Mouse (Mus musculus) G1E (cell line): ENCODE measurements around the gene Zic5. TPM values are rescaled to one million over a fixed set of nuclear protein-coding genes. Genes with fewer than 3 reads are reported as not detected.

Experiments
- ATAC-seq: 2 replicates; pipeline ENCODE4 v1.8.0; 2016; ENCODE audit warnings: mild to moderate bottlenecking; ENCODE audit not compliant: insufficient number of reproducible peaks, poor library complexity, low FRiP score, severe bottlenecking; ENCODE audit errors: extremely low read depth
- DNase-seq: peaks from one replicate; pipeline ENCODE4 v3.0.0; 2012; ENCODE audit warnings: low spot score
- H3K27me3 ChIP-seq: 2 replicates; pipeline ENCODE4 v1.6.1; 2012; ENCODE audit warnings: mild to moderate bottlenecking, low read length, inconsistent platforms; ENCODE audit not compliant: insufficient read depth
- H3K36me3 ChIP-seq: replicated peaks from 2 replicates; pipeline ENCODE3; 2012; ENCODE audit warnings: mild to moderate bottlenecking, inconsistent platforms
- H3K4me1 ChIP-seq: 2 replicates; pipeline ENCODE4 v1.6.1; 2012; ENCODE audit warnings: low read depth, low read length, inconsistent platforms, mixed read lengths; ENCODE audit not compliant: insufficient read depth
- H3K4me3 ChIP-seq: 2 replicates; pipeline ENCODE4 v1.5.1; 2012; ENCODE audit warnings: low read depth, mild to moderate bottlenecking, inconsistent platforms, low read length, moderate library complexity, mixed read lengths
- H3K9me3 ChIP-seq: replicated peaks from 2 replicates; pipeline ENCODE4 v1.6.1; 2012; ENCODE audit warnings: inconsistent platforms
- CTCF ChIP-seq: IDR thresholded peaks from 2 replicates; pipeline ENCODE4 v1.5.1; 2012; ENCODE audit warnings: low read depth, low read length, inconsistent platforms, mixed read lengths
- GATA1 ChIP-seq: IDR thresholded peaks from 2 replicates; pipeline ENCODE4 v1.6.1; 2012; ENCODE audit warnings: borderline replicate concordance, low read length, inconsistent platforms, mixed read lengths
- GATA2 ChIP-seq: IDR thresholded peaks from 2 replicates; pipeline ENCODE4 v1.6.1; 2012; ENCODE audit warnings: low read depth, low read length, inconsistent platforms, borderline replicate concordance
- POLR2AphosphoS5 ChIP-seq: IDR thresholded peaks from 2 replicates; pipeline ENCODE4 v1.6.1; 2012; ENCODE audit warnings: low read depth, low read length, inconsistent platforms; ENCODE audit not compliant: insufficient replicate concordance
- TAL1 ChIP-seq: conservative IDR thresholded peaks from 2 replicates; pipeline ENCODE4 v1.6.1; 2012; ENCODE audit warnings: low read depth, low read length, inconsistent platforms, mixed read lengths
- polyA plus RNA-seq: library from polyadenylated mRNA; stranded (reverse); fragments of >175 nt; gene quantifications from 2 replicates; pipeline ENCODE4 v1.2.3, GENCODE M21; 2012
- total RNA-seq, 2 experiments: library from RNA; stranded (forward) in 1 of 2; stranded (reverse) in 1 of 2; fragments of 200-1000 nt in 1 of 2; fragments of >200 nt in 1 of 2; fragmentation: Nextera tagmentation in 1 of 2; gene quantifications; 2 replicates each; pipeline ENCODE4 v1.2.3; 2014 to 2017

The Zic5 gene
- total and polyA plus RNA-seq, 3 experiments = 0.05 TPM; not detected in 2

- no peaks in the 10 kb centered on the region for H3K4me1 ChIP-seq
- H3K4me3 ChIP-seq = no peak overlapping the region
- H3K27me3 ChIP-seq = peaks cover 40% of the 10 kb centered on the region
- no peaks in the 10 kb centered on the region for H3K36me3 ChIP-seq
- peaks cover 22% of the 10 kb centered on the region for H3K9me3 ChIP-seq
- ATAC-seq (no peak), DNase-seq (no peak)
- TF ChIP-seq POLR2AphosphoS5 (no peak), TAL1 (no peak), GATA1 (no peak), CTCF (no peak), GATA2 (no peak)
These were observed 14.9 kb upstream of the Zic5 start for GRCm38 (mm10) chr14:122480355-122480754.

GRCm38 (mm10) chr14:122479461-122480109 is 14.1 kb upstream of the Zic5 start:
- peaks cover 37% of the 10 kb centered on the region for H3K27me3 ChIP-seq
- ATAC-seq (no peak), DNase-seq (no peak)
- H3K36me3 ChIP-seq = no peaks in the 10 kb centered on the region
- no peaks in the 10 kb centered on the region for H3K4me1 ChIP-seq
- peaks cover 29% of the 10 kb centered on the region for H3K9me3 ChIP-seq
- no peak overlapping the region for H3K4me3 ChIP-seq
- TF ChIP-seq CTCF (no peak), GATA1 (no peak), GATA2 (no peak), TAL1 (no peak), POLR2AphosphoS5 (no peak)

- TF ChIP-seq POLR2AphosphoS5 = no peak
- TF ChIP-seq GATA2 = no peak
- TF ChIP-seq GATA1 = no peak
- no peak for TF ChIP-seq TAL1
- no peak for TF ChIP-seq CTCF
- Histone ChIP-seq H3K4me3 (no peak overlapping the region), H3K27me3 (peaks cover 33% of the 10 kb centered on the region; the same call in 1 of the 2 replicates)
These were observed 13.1 kb upstream of the Zic5 start for GRCm38 (mm10) chr14:122478574-122479011.

GRCm38 (mm10) chr14:122477971-122478573 is 12.6 kb upstream of the Zic5 start:
- no peak overlapping the region for H3K4me3 ChIP-seq
- H3K9me3 ChIP-seq = peaks cover 39% of the 10 kb centered on the region
- H3K36me3 ChIP-seq = no peaks in the 10 kb centered on the region
- no peak for DNase-seq
- no peak for ATAC-seq
- TF ChIP-seq POLR2AphosphoS5 (no peak), CTCF (no peak), TAL1 (no peak), GATA2 (no peak), GATA1 (no peak)
- H3K27me3 ChIP-seq = peaks cover 33% of the 10 kb centered on the region; the same call in 1 of the 2 replicates
- H3K4me1 ChIP-seq = no peaks in the 10 kb centered on the region

More at GRCm38 (mm10) chr14:122478574-122479011, 13.1 kb upstream of the Zic5 start:
- ATAC-seq (no peak), DNase-seq (no peak)
- H3K4me1 ChIP-seq = no peaks in the 10 kb centered on the region
- peaks cover 38% of the 10 kb centered on the region for H3K9me3 ChIP-seq
- H3K36me3 ChIP-seq = no peaks in the 10 kb centered on the region

GRCm38 (mm10) chr14:122477261-122477671 is 11.8 kb upstream of the Zic5 start:
- H3K9me3 ChIP-seq = peaks cover 39% of the 10 kb centered on the region
- H3K36me3 ChIP-seq = no peaks in the 10 kb centered on the region
- no peak for ATAC-seq
- no peaks in the 10 kb centered on the region for H3K4me1 ChIP-seq
- DNase-seq = no peak
- H3K27me3 ChIP-seq = peaks cover 27% of the 10 kb centered on the region; the same call in 1 of the 2 replicates
- H3K4me3 ChIP-seq = no peak overlapping the region
- TF ChIP-seq TAL1 = no peak
- no peak for TF ChIP-seq CTCF
- no peak for TF ChIP-seq GATA2
- no peak for TF ChIP-seq GATA1
- TF ChIP-seq POLR2AphosphoS5 = no peak

- TF ChIP-seq CTCF (no peak), POLR2AphosphoS5 (no peak), TAL1 (no peak), GATA2 (no peak), GATA1 (no peak)
- H3K4me3 ChIP-seq = no peak overlapping the region
- peaks cover 39% of the 10 kb centered on the region for H3K9me3 ChIP-seq
- DNase-seq (no peak), ATAC-seq (no peak)
- H3K4me1 ChIP-seq = no peaks in the 10 kb centered on the region
- H3K27me3 ChIP-seq = peaks cover 23% of the 10 kb centered on the region; the same call in 1 of the 2 replicates
- H3K36me3 ChIP-seq = no peaks in the 10 kb centered on the region
These were observed 11.3 kb upstream of the Zic5 start for GRCm38 (mm10) chr14:122476822-122477215.
